Mouse (Mus musculus) heart, adult 10 weeks (tissue): ENCODE measurements around the gene Gm26566. TPM values are rescaled to one million over a fixed set of nuclear protein-coding genes. Genes with fewer than 3 reads are reported as not detected.

Experiments
- polyA plus RNA-seq: library from polyadenylated mRNA; stranded (reverse); fragments of 350-450 nt; fragmentation: Illumina TruSeq; extraction: RNeasy Lipid Tissue Mini Kit (QIAGEN cat#74804); gene quantifications from one replicate; pipeline ENCODE4 v1.2.3, GENCODE M21; 2014; ENCODE audit warnings: low read depth, low replicate concordance

Gene Gm26566
- polyA plus RNA-seq: not detected

DNA sequence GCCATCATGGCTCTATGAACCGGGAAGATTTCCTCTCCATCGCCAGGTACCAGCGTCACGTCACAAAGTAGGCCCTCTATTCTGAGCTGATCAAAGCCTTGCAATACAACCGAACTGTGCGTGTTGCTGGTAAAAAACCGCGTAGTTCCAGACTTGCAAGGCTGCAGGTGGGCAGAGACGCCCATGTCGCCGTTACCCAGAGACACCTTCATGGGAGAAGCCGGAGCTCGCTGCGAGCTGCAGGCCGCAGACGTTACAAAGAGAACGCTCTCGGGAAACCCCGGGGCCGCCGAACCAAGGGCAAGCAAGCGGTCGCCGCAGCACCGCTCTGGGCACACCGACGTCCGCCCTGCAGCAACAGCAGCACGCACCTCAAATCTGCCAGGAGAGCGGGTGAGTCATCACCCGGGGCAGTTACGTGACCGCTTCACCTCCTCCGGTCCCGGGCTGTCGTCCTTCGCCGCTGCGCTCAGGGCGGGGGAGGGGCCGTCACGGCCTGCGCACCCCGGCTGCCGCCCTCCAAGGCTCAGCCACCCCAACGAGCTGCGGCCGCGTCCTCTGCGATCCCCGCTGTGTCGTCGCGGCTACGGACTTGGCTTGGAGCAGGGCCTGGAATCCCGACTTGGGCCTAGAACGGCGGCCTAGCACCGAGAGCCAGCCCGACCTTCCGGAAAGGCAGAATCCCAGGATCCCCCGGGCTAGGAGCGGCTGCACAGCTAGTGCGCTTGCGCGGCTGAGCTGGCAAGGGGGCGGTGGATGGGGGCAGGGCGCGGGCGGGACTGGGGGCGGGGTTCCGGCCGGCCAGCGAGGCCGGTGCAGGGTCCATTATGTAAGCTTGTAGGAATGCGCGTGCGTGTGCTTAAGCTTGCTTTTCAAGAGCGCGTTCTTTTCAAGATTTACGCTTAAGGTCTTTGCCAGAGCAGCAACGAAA, at the start of gene Gm26566, which contains the start of gene Klhl9:
TSS of gene Gm26566 (plus strand) at position 15 of the 931 bp plus-strand sequence.
TSS of gene Klhl9 (minus strand) at position 675 of the 931 bp plus-strand sequence.

DNA sequence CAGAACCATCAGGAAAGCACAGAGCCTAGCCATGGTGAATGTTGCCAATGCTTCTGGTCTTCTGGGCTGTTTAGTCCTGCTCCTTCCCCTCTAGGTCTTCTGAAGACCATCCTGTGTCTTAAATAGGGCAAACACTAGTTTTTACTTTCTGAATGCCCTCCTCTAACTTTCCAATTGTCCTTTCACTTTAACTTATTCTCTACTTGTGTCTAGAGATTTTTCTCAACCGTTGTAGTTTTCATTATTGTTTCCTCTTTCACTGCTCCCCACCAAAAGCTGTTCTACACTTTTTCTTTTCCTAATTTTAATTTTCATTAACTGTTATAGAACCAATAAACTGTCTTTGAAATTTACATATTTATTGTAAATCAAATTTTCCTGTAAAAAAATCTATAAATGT, 44.8 kb upstream of the Gm26566 start, which contains the start of gene Ifna16:
TSS of gene Ifna16 (minus strand) at position 101 of the 400 bp plus-strand sequence.

DNA sequence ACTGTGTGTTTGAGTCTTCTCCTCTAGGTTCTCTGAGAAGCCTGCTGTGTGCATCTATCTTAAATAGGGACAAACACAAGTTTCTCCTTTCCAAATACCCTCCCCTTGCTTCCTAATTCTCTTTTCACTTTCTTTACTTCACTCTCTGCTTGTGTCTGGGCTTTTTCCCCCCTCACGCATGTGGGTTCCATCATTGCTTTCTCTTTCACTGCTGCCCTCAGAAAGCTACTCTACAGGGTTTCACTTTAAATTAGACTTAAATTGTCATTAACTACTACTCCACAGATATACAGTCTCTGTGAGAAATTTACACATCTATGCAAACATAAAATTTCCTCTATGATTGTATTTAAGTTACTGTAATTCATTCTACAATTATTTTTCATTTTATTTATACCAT, 37.8 kb upstream of the Gm26566 start, which contains the start of gene Ifna2:
TSS of gene Ifna2 (minus strand) at position 101 of the 400 bp plus-strand sequence.

DNA sequence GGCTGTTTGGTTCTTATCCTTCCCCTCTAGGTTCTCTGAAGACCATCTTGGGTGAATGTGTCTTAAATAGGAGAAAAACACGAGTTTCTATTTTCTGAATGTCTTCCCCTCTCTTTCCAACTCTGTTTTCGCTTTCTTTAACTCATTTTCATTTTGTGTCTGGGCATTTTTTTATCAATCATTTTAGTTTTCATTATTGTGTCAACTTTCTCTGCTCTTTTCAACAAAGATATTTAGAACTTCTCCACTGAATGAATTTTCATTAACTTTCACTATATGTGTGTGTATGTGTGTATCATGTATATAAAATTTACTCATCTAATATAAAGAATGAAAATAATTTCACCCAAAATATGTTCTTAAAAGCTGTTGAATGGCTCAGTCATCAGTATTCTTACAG, 30.3 kb upstream of the Gm26566 start, which contains the start of gene Ifnab:
TSS of gene Ifnab (minus strand) at position 101 of the 400 bp plus-strand sequence.

DNA sequence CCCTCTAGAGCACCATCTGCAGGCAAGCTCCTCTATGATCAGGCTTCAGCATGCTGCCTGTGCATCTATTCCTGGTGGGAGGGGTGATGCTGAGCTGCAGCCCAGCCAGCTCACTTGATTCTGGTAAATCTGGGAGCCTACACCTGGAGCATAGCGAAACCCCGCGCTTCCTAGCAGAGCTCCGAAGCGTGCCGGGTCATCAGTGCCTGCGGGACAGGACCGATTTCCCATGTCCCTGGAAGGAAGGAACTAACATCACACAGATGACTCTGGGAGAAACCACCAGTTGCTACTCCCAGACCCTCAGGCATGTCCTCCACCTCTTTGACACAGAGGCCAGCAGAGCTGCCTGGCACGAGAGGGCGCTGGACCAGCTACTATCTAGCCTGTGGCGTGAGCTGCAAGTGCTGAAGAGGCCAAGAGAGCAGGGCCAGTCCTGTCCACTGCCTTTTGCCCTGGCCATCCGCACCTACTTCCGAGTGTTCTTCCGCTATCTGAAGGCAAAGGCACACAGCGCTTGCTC, 33.3 kb downstream of the Gm26566 start, which contains the start of gene Gm13271:
TSS of gene Gm13271 (plus strand) at position 51 of the 523 bp plus-strand sequence.

DNA sequence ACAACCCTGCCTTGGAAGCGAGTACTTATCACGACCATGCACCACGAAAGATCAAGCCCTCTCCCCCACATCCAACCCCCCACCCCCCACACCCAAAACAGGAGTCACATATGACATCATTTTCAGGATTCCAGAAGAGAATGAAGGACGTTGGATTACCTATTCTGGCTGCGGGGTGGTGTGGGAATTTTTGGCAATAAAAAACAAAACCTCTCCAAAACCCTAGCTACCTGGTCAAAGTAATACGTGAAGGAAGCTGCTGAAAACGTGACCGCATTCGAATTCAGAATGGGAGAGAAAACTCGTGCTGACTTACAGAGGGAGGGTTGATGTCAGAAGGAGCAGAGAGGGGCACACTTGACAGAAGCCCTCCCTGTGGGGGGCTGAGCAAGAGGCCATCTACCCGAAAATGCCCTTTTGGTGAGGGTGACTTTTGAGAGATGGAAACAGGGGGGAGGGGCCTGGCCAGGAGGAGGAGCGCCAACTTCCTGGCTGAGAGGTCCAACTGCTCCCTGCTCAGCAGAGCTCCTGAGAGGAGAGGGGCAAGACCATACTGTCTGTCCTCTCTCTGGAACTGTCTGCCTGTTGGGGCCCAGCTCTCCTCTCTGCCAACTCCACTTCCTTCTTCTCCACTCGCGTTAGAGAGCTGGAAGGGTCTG, 38.1 kb downstream of the Gm26566 start, which contains the start of gene Gm13283:
TSS of gene Gm13283 (plus strand) at position 510 of the 659 bp plus-strand sequence.

Other genes with a start within 250 kb of the Gm26566 start
- not detected for gene Ifnb1, start 199.0 kb upstream of the Gm26566 start, polyA plus RNA-seq
- gene Ifna15, start 163.6 kb upstream of the Gm26566 start, polyA plus RNA-seq: not detected
- gene Ifna14, start 150.0 kb upstream of the Gm26566 start, polyA plus RNA-seq: not detected
- not detected for gene Ifna9, start 129.4 kb upstream of the Gm26566 start, polyA plus RNA-seq
- not detected for gene Ifna12, start 118.4 kb upstream of the Gm26566 start, polyA plus RNA-seq
- not detected for gene C87499, start 87.4 kb upstream of the Gm26566 start, polyA plus RNA-seq
- gene Ifna13, start 77.3 kb upstream of the Gm26566 start, polyA plus RNA-seq: not detected
- gene Ifna16, start 44.9 kb upstream of the Gm26566 start, polyA plus RNA-seq: not detected
- gene Ifna2, start 37.9 kb upstream of the Gm26566 start, polyA plus RNA-seq: not detected
- gene Ifnab, start 30.4 kb upstream of the Gm26566 start, polyA plus RNA-seq: not detected
- gene Klhl9, start 660 bp downstream of the Gm26566 start, polyA plus RNA-seq: 44.7 TPM
- not detected for gene Gm13271, start 33.1 kb downstream of the Gm26566 start, polyA plus RNA-seq
- not detected for gene Gm13283, start 38.3 kb downstream of the Gm26566 start, polyA plus RNA-seq
- gene Gm13290, start 52.0 kb downstream of the Gm26566 start, polyA plus RNA-seq: not detected
- gene Gm13289, start 55.1 kb downstream of the Gm26566 start, polyA plus RNA-seq: not detected
- gene Gm13272, start 58.0 kb downstream of the Gm26566 start, polyA plus RNA-seq: not detected
- not detected for gene Ifnz, start 60.3 kb downstream of the Gm26566 start, polyA plus RNA-seq
- not detected for gene Gm13276, start 63.9 kb downstream of the Gm26566 start, polyA plus RNA-seq
- not detected for gene Gm13277, start 66.8 kb downstream of the Gm26566 start, polyA plus RNA-seq
- gene Gm13278, start 69.7 kb downstream of the Gm26566 start, polyA plus RNA-seq: not detected
- gene Gm13275, start 72.7 kb downstream of the Gm26566 start, polyA plus RNA-seq: not detected
- not detected for gene Gm13279, start 75.6 kb downstream of the Gm26566 start, polyA plus RNA-seq
- gene Gm13285, start 77.9 kb downstream of the Gm26566 start, polyA plus RNA-seq: not detected
- gene Gm13287, start 81.4 kb downstream of the Gm26566 start, polyA plus RNA-seq: not detected
- not detected for gene Gm13288, start 83.7 kb downstream of the Gm26566 start, polyA plus RNA-seq
- gene Ifna7, start 94.4 kb downstream of the Gm26566 start, polyA plus RNA-seq: not detected
- gene Ifna11, start 98.2 kb downstream of the Gm26566 start, polyA plus RNA-seq: not detected
- not detected for gene Ifna6, start 105.6 kb downstream of the Gm26566 start, polyA plus RNA-seq
- not detected for gene Ifna5, start 113.7 kb downstream of the Gm26566 start, polyA plus RNA-seq
- gene Ifna4, start 120.1 kb downstream of the Gm26566 start, polyA plus RNA-seq: not detected
- not detected for gene Ifna1, start 128.3 kb downstream of the Gm26566 start, polyA plus RNA-seq
- not detected for gene Ifne, start 158.4 kb downstream of the Gm26566 start, polyA plus RNA-seq